Mouse (Mus musculus) macrophage (primary cell): Measurements from ENCODE around the gene Rbm6. TPM values are rescaled to one million over a fixed set of nuclear protein-coding genes. Genes with fewer than 3 reads are reported as not detected.

Experiments used
- H3K27ac ChIP-seq: fragments of 350-480 bp; formaldehyde crosslinking; 2 replicates; pipeline ENCODE4 v1.9.0; 2021
- H3K36me3 ChIP-seq: fragments of 350-480 bp; formaldehyde crosslinking; 2 replicates; pipeline ENCODE4 v1.9.0; 2021; ENCODE audit errors: inconsistent target
- H3K4me3 ChIP-seq: fragments of 350-480 bp; formaldehyde crosslinking; 2 replicates; pipeline ENCODE4 v1.9.0; 2021; ENCODE audit errors: inconsistent target
- H3K79me2 ChIP-seq: fragments of 350-480 bp; formaldehyde crosslinking; 2 replicates; pipeline ENCODE4 v1.9.0; 2021; ENCODE audit errors: inconsistent target
- WGBS: methylation state at CpG from one replicate; pipeline ENCODE4 v1.1.7; 2026; ENCODE audit warnings: inconsistent platforms; ENCODE audit not compliant: missing documents; 5-methylcytosine and 5-hydroxymethylcytosine counted together
- polyA plus RNA-seq: library from polyadenylated mRNA; stranded (reverse); fragments of 250-400 nt; gene quantifications from 3 replicates; pipeline ENCODE4 v1.2.4, GENCODE M21; 2018; ENCODE audit warnings: inconsistent platforms

Rbm6 gene
- polyA plus RNA-seq, 1 experiment from 2014 or later: 90.8 TPM

GRCm38 (mm10) chr9:107759593-107759992, 113.4 kb downstream of the Rbm6 start:
- Histone ChIP-seq H3K36me3 (peaks cover 76% of the 10 kb centered on the region), H3K79me2 (peaks cover 65% of the 10 kb centered on the region), H3K27ac (no peak overlapping the region), H3K4me3 (no peak overlapping the region)
- 94% methylated on average over 6 of the region's 6 CpGs for WGBS

GRCm38 (mm10) chr9:107750378-107750777, 122.7 kb downstream of the Rbm6 start:
- Histone ChIP-seq H3K79me2 (peaks cover 27% of the 10 kb centered on the region; the same call in 1 of the 2 replicates), H3K27ac (no peak overlapping the region), H3K36me3 (peaks cover 69% of the 10 kb centered on the region), H3K4me3 (no peak overlapping the region)
- WGBS: 95% methylated on average over 5 of the region's 5 CpGs

- Histone ChIP-seq H3K79me2 (peaks cover 26% of the 10 kb centered on the region; the same call in 1 of the 2 replicates), H3K4me3 (no peak overlapping the region), H3K36me3 (peaks cover 70% of the 10 kb centered on the region), H3K27ac (no peak overlapping the region)
- WGBS: 100% methylated on average over 3 of the region's 3 CpGs
These were observed 125.0 kb downstream of the Rbm6 start for GRCm38 (mm10) chr9:107748063-107748462.

- WGBS: 0% methylated on average over 1 of the region's 1 CpGs
- peaks cover 70% of the 10 kb centered on the region for H3K36me3 ChIP-seq
- peak overlapping the region; percentile 59 for H3K27ac ChIP-seq
- H3K4me3 ChIP-seq: no peak overlapping the region
- H3K79me2 ChIP-seq: peaks cover 18% of the 10 kb centered on the region; the same call in 1 of the 2 replicates
These were observed 125.7 kb downstream of the Rbm6 start for GRCm38 (mm10) chr9:107747310-107747709.

- H3K36me3 ChIP-seq: peaks cover 70% of the 10 kb centered on the region
- no peak overlapping the region for H3K4me3 ChIP-seq
- peaks cover 12% of the 10 kb centered on the region; the same call in 1 of the 2 replicates for H3K79me2 ChIP-seq
- peak overlapping the region; percentile 59 for H3K27ac ChIP-seq
- 93% methylated on average over 3 of the region's 3 CpGs for WGBS
These were observed 126.4 kb downstream of the Rbm6 start for GRCm38 (mm10) chr9:107746679-107747078.

GRCm38 (mm10) chr9:107744061-107744460, 129.0 kb downstream of the Rbm6 start:
- WGBS: 57% methylated on average over 6 of the region's 6 CpGs
- no peak overlapping the region for H3K4me3 ChIP-seq
- peak overlapping the region; percentile 45 for H3K27ac ChIP-seq
- peaks cover 12% of the 10 kb centered on the region; the same call in 1 of the 2 replicates for H3K79me2 ChIP-seq
- H3K36me3 ChIP-seq: peaks cover 69% of the 10 kb centered on the region

GRCm38 (mm10) chr9:107738841-107739202, 134.2 kb downstream of the Rbm6 start:
- Histone ChIP-seq H3K4me3 (no peak overlapping the region), H3K36me3 (peaks cover 44% of the 10 kb centered on the region), H3K27ac (no peak overlapping the region), H3K79me2 (no peaks in the 10 kb centered on the region)
- 88% methylated on average over 4 of the region's 4 CpGs for WGBS

GRCm38 (mm10) chr9:107738020-107738840, 134.8 kb downstream of the Rbm6 start:
- Histone ChIP-seq H3K27ac (no peak overlapping the region), H3K4me3 (no peak overlapping the region), H3K79me2 (no peaks in the 10 kb centered on the region), H3K36me3 (peaks cover 40% of the 10 kb centered on the region)
- WGBS: 31% methylated on average over 7 of the region's 7 CpGs

- no peak overlapping the region for H3K27ac ChIP-seq
- no peak overlapping the region for H3K4me3 ChIP-seq
- 5% methylated on average over 7 of the region's 7 CpGs for WGBS
- peaks cover 19% of the 10 kb centered on the region for H3K36me3 ChIP-seq
- H3K79me2 ChIP-seq: no peaks in the 10 kb centered on the region
These were observed 136.9 kb downstream of the Rbm6 start for GRCm38 (mm10) chr9:107736185-107736485.

- 21% methylated on average over 17 of the region's 17 CpGs for WGBS
- Histone ChIP-seq H3K79me2 (no peaks in the 10 kb centered on the region), H3K4me3 (no peak overlapping the region), H3K36me3 (peaks cover 13% of the 10 kb centered on the region), H3K27ac (no peak overlapping the region)
These were observed 137.5 kb downstream of the Rbm6 start for GRCm38 (mm10) chr9:107735356-107736184.

- no peak overlapping the region for H3K4me3 ChIP-seq
- WGBS: 72% methylated on average over 7 of the region's 7 CpGs
- H3K36me3 ChIP-seq: peaks cover 3% of the 10 kb centered on the region; the same call in 1 of the 2 replicates
- H3K79me2 ChIP-seq: no peaks in the 10 kb centered on the region
- H3K27ac ChIP-seq: no peak overlapping the region
These were observed 138.5 kb downstream of the Rbm6 start for GRCm38 (mm10) chr9:107734567-107734971.

- WGBS: 90% methylated on average over 3 of the region's 3 CpGs
- Histone ChIP-seq H3K4me3 (no peak overlapping the region), H3K36me3 (no peaks in the 10 kb centered on the region), H3K27ac (no peak overlapping the region), H3K79me2 (no peaks in the 10 kb centered on the region)
These were observed 143.3 kb downstream of the Rbm6 start for GRCm38 (mm10) chr9:107729709-107730108.

GRCm38 (mm10) chr9:107728919-107729670, 143.9 kb downstream of the Rbm6 start:
- H3K27ac ChIP-seq: no peak overlapping the region
- 76% methylated on average over 6 of the region's 6 CpGs for whole genome bisulfite sequencing
- H3K4me3 ChIP-seq: no peak overlapping the region
- no peaks in the 10 kb centered on the region for H3K79me2 ChIP-seq
- no peaks in the 10 kb centered on the region for H3K36me3 ChIP-seq

GRCm38 (mm10) chr9:107727041-107727440, 146.0 kb downstream of the Rbm6 start:
- no peaks in the 10 kb centered on the region for H3K79me2 ChIP-seq
- 73% methylated on average over 3 of the region's 3 CpGs for WGBS
- H3K36me3 ChIP-seq: no peaks in the 10 kb centered on the region
- H3K27ac ChIP-seq: no peak overlapping the region
- no peak overlapping the region for H3K4me3 ChIP-seq
